Mouse (Mus musculus): Measurements from ENCODE around the gene Serpinb5.

- TF ChIP-seq CTCF (IDR thresholded peaks at IDR 0.05; ENCODE audit: insufficient read depth, low read depth, low read length): no peak
- no peak for TF ChIP-seq POLR2A (IDR thresholded peaks at IDR 0.05; ENCODE audit: insufficient read depth, low read depth, low read length)
These were observed 40.4 kb downstream of the Serpinb5 start for GRCm38 (mm10) chr1:106901406-106901805.

Data from olfactory bulb, adult 2 months (tissue).